Mouse (Mus musculus): ENCODE measurements around the gene Gm10096. TPM values are rescaled to one million over a fixed set of nuclear protein-coding genes. Genes with fewer than 3 reads are reported as not detected.
"Not testable (repeated sequence)": the region's sequence is repeated elsewhere in the genome, so short reads cannot be mapped to it uniquely, and the experiment has no call there.

The Gm10096 gene
- not detected in 2 replicates for polyA plus RNA-seq (2015; fragmentation: Nextera tagmentation; extraction: Ambion mirVana)

- not testable (repeated sequence) for ATAC-seq (ENCODE audit: insufficient read depth, low FRiP score, low read depth); H3K36me3 ChIP-seq; H3K9ac ChIP-seq; H3K4me2 ChIP-seq; H3K27ac ChIP-seq; H3K9me3 ChIP-seq; H3K4me3 ChIP-seq (replicated peaks); H3K27me3 ChIP-seq (replicated peaks); H3K4me1 ChIP-seq
- WGBS: no CpG with 5 or more reads among the region's 5 CpGs
Measured at GRCm38 (mm10) chrX:28954602-28955001, at the start of gene Gm10096. Gene Gm10096, minus strand, starts transcription at chrX:28954702.

Measured in stomach, embryonic 15.5 days (tissue).